Mouse (Mus musculus): ENCODE measurements around the gene Cers1. TPM values are rescaled to one million over a fixed set of nuclear protein-coding genes. Genes with fewer than 3 reads are reported as not detected.

Cers1 gene
- polyA plus RNA-seq (2015; fragmentation: Nextera tagmentation; extraction: Ambion mirVana), result 0.46 and 0.73 TPM in 2 replicates

DNA sequence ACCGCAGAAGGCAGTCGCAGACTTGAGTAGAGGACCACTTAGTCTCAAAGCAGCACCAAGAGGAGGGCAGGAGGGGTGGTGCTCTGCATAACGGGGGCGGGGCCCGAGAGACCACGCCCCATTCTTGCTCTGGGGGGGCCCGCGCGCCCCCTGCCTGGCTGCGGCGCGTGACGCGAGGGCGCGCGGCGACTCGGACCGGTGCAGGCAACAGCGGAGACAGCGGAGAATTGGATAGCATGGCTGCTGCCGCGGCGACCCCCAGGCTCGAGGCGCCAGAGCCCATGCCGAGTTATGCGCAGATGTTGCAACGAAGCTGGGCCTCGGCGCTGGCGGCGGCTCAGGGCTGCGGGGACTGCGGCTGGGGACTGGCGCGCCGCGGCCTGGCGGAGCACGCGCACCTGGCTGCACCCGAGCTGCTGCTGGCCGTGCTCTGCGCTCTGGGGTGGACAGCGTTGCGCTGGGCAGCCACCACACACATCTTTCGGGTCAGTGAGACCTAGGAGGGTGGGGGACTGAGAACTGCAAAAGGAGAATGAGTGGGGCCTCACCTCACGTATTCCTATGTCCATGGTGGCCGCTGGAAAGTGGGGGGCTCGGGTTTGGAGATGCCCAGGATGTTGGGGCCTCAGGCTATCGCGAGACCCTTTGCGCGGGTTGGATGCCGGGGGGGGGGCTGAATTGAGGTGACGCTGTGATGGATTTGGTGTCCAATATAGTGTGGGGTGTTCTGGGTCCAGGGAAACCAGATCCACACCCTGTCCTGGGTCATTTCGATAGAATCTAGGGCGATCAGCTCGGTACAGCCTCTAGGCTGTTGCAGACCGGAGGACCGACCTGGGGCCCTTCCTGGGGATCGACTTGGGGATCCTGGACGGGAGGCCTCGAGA lies at the start of gene Cers1:
Gene Cers1 (plus strand): TSS at position 152 of the 887 bp plus-strand sequence.

DNA sequence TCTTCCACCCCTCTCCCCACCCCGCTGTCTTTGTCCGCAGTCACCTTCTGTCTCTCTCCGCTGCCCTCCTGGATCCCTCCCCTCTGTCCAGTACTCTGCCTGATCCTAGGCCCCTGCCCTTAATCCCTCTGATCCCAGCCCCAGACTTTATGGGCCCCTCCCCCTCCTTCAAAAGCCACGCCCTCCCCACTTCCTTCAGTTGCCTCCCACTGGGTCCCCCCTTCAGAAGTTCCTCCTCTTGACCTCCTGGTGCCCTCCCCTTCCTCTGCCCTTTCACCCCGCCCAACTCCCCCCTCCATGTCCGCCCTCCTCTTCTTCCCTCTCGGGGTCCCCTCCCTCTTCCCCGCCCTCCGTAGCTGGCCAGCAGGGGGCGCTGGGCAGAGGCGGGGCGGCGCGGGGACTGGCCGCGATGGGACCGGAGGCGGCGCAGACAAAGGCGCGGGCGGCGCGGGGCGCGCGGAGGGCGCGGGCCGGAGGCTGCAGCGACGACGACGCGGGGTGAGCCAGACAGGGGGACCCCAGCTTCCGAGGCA lies 32.9 kb upstream of the Cers1 start, which contains the start of gene Homer3:
Gene Homer3 (plus strand): TSS at position 225 of the 533 bp plus-strand sequence.

GRCm38 (mm10) chr8:70302358-70302890 lies 13.2 kb upstream of the Cers1 start, which contains the start of the genes Ddx49 and Cope:
Gene Ddx49 (minus strand): TSS chr8:70302489.
Gene Cope (plus strand): TSS chr8:70302518.

DNA sequence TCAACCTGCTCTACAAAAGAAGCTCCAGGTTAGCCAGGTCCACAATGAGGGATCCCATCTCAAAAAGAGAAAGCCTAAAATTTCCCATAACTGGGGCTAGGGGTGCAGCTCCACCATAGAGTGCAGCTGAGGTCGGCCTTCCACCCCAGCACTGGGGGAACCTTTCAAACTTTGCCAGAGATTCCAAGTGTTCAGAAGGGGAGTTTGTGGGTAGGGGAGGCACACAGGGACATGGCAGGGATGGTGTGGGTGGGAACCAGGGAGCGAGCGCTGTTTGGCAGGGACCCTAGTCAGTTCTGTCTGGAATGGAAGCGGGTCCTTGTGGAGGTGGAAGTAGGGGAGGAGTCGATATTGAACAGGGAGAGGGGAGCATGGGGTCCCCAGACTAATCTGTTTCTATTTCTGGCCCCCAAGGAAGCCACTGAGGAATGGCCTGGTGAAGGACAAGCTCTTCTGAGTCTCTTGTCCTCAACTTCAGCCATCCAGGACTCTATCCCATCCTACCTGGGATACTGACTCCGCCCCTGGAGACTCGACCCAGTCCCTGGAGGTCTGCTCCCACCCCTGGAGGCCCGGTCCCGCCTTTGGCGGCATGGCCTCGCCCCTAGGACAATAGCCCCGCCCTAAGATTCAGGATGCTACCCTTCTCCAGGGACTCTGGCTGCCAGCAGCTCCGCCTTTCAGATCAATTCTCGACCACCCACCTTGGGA lies 13.7 kb downstream of the Cers1 start, which contains the start of gene Gdf1:
Gene Gdf1 (plus strand): TSS at position 694 of the 711 bp plus-strand sequence.

GRCm38 (mm10) chr8:70353194-70353817 lies 37.7 kb downstream of the Cers1 start, which contains the start of gene Upf1:
Gene Upf1 (minus strand): TSS chr8:70353278.

GRCm38 (mm10) chr8:70373397-70374317 lies 58.1 kb downstream of the Cers1 start, which contains the start of gene Comp:
Gene Comp (plus strand): TSS chr8:70373558.

Other genes starting within 250 kb of the Cers1 start
- gene Tm6sf2, start 242.9 kb upstream of the Cers1 start, polyA plus RNA-seq (2015; fragmentation: Nextera tagmentation; extraction: Ambion mirVana), result 0.29 and 0.35 TPM in 2 replicates
- gene Hapln4, start 232.3 kb upstream of the Cers1 start, polyA plus RNA-seq (2015; fragmentation: Nextera tagmentation; extraction: Ambion mirVana), result not detected in 2 replicates
- gene Ncan, start 194.9 kb upstream of the Cers1 start, polyA plus RNA-seq (2015; fragmentation: Nextera tagmentation; extraction: Ambion mirVana), result 0.02 TPM in 1 of 2 replicates, not detected in the other
- gene Nr2c2ap, start 184.4 kb upstream of the Cers1 start, polyA plus RNA-seq (2015; fragmentation: Nextera tagmentation; extraction: Ambion mirVana), result 29.3 and 30.0 TPM in 2 replicates
- gene Rfxank, start 176.6 kb upstream of the Cers1 start, polyA plus RNA-seq (2015; fragmentation: Nextera tagmentation; extraction: Ambion mirVana), result 7.3 and 8.6 TPM in 2 replicates
- gene Borcs8, start 176.3 kb upstream of the Cers1 start, polyA plus RNA-seq (2015; fragmentation: Nextera tagmentation; extraction: Ambion mirVana), result 26.4 and 31.2 TPM in 2 replicates
- 0.22 and 0.40 TPM in 2 replicates for gene Mef2b, start 176.1 kb upstream of the Cers1 start, polyA plus RNA-seq (2015; fragmentation: Nextera tagmentation; extraction: Ambion mirVana)
- 25.9 and 30.0 TPM in 2 replicates for gene Tmem161a, start 143.4 kb upstream of the Cers1 start, polyA plus RNA-seq (2015; fragmentation: Nextera tagmentation; extraction: Ambion mirVana)
- gene Slc25a42, start 103.5 kb upstream of the Cers1 start, polyA plus RNA-seq (2015; fragmentation: Nextera tagmentation; extraction: Ambion mirVana), result 5.4 TPM in 2 replicates
- 18.2 and 18.8 TPM in 2 replicates for gene Sugp2, start 81.5 kb upstream of the Cers1 start, polyA plus RNA-seq (2015; fragmentation: Nextera tagmentation; extraction: Ambion mirVana)
- 12.2 and 13.3 TPM in 2 replicates for gene Armc6, start 81.3 kb upstream of the Cers1 start, polyA plus RNA-seq (2015; fragmentation: Nextera tagmentation; extraction: Ambion mirVana)
- 12.8 and 17.0 TPM in 2 replicates for gene Homer3, start 32.9 kb upstream of the Cers1 start, polyA plus RNA-seq (2015; fragmentation: Nextera tagmentation; extraction: Ambion mirVana)
- 27.7 and 29.9 TPM in 2 replicates for gene Ddx49, start 13.3 kb upstream of the Cers1 start, polyA plus RNA-seq (2015; fragmentation: Nextera tagmentation; extraction: Ambion mirVana)
- 164 and 185 TPM in 2 replicates for gene Cope, start 13.3 kb upstream of the Cers1 start, polyA plus RNA-seq (2015; fragmentation: Nextera tagmentation; extraction: Ambion mirVana)
- 0.16 and 0.34 TPM in 2 replicates for gene Gdf1, start 14.0 kb downstream of the Cers1 start, polyA plus RNA-seq (2015; fragmentation: Nextera tagmentation; extraction: Ambion mirVana)
- gene Upf1, start 37.5 kb downstream of the Cers1 start, polyA plus RNA-seq (2015; fragmentation: Nextera tagmentation; extraction: Ambion mirVana), result 12.9 and 13.1 TPM in 2 replicates
- gene Comp, start 57.8 kb downstream of the Cers1 start, polyA plus RNA-seq (2015; fragmentation: Nextera tagmentation; extraction: Ambion mirVana), result 0.28 and 0.38 TPM in 2 replicates
- gene Crtc1, start 123.8 kb downstream of the Cers1 start, polyA plus RNA-seq (2015; fragmentation: Nextera tagmentation; extraction: Ambion mirVana), result 4.9 and 5.2 TPM in 2 replicates
- 6.0 and 7.3 TPM in 2 replicates for gene Klhl26, start 161.2 kb downstream of the Cers1 start, polyA plus RNA-seq (2015; fragmentation: Nextera tagmentation; extraction: Ambion mirVana)
- not detected in 2 replicates for gene Tmem59l, start 171.6 kb downstream of the Cers1 start, polyA plus RNA-seq (2015; fragmentation: Nextera tagmentation; extraction: Ambion mirVana)
- 2.3 and 2.4 TPM in 2 replicates for gene Crlf1, start 177.4 kb downstream of the Cers1 start, polyA plus RNA-seq (2015; fragmentation: Nextera tagmentation; extraction: Ambion mirVana)
- gene Rex1bd, start 191.0 kb downstream of the Cers1 start, polyA plus RNA-seq (2015; fragmentation: Nextera tagmentation; extraction: Ambion mirVana), result 90.9 and 97.6 TPM in 2 replicates
- gene Uba52, start 195.0 kb downstream of the Cers1 start, polyA plus RNA-seq (2015; fragmentation: Nextera tagmentation; extraction: Ambion mirVana), result 940 and 995 TPM in 2 replicates
- gene Fkbp8, start 211.9 kb downstream of the Cers1 start, polyA plus RNA-seq (2015; fragmentation: Nextera tagmentation; extraction: Ambion mirVana), result 177 and 190 TPM in 2 replicates
- gene Kxd1, start 212.2 kb downstream of the Cers1 start, polyA plus RNA-seq (2015; fragmentation: Nextera tagmentation; extraction: Ambion mirVana), result 46.7 and 49.2 TPM in 2 replicates
- 9.3 and 10.1 TPM in 2 replicates for gene Ell, start 223.7 kb downstream of the Cers1 start, polyA plus RNA-seq (2015; fragmentation: Nextera tagmentation; extraction: Ambion mirVana)